Mouse (Mus musculus) effector memory CD4-positive, alpha-beta T cell, adult 5 months (primary cell): ENCODE results near the gene Ptges3l. TPM values are rescaled to one million over a fixed set of nuclear protein-coding genes. Genes with fewer than 3 reads are reported as not detected.

ENCODE experiments used
- polyA plus RNA-seq: library from polyadenylated mRNA; unstranded; fragments of 100-300 nt; shearing (Covaris generic); gene quantifications from one replicate; pipeline ENCODE4 v1.2.1, GENCODE M21; 2017

Ptges3l gene
- polyA plus RNA-seq: 4.1 TPM

GRCm38 (mm10) chr11:101424925-101425813 lies at the start of gene Ptges3l, which contains the start of gene Rundc1:
TSS of gene Ptges3l (minus strand) at chr11:101425333.
TSS of gene Rundc1 (plus strand) at chr11:101425085.

GRCm38 (mm10) chr11:101465869-101466551 lies 40.9 kb upstream of the Ptges3l start, which contains the start of gene Vat1:
TSS of gene Vat1 (minus strand) at chr11:101466230.

GRCm38 (mm10) chr11:101464211-101465100 lies 39.3 kb upstream of the Ptges3l start, which contains the start of gene Rnd2:
TSS of gene Rnd2 (plus strand) at chr11:101464999.

GRCm38 (mm10) chr11:101448274-101448746 lies 23.2 kb upstream of the Ptges3l start, which contains the start of gene Ifi35:
TSS of gene Ifi35 (plus strand) at chr11:101448407.

GRCm38 (mm10) chr11:101442127-101442693 lies 17.1 kb upstream of the Ptges3l start, which contains the start of gene Rpl27:
TSS of gene Rpl27 (plus strand) at chr11:101442298.

GRCm38 (mm10) chr11:101424105-101424851 lies 855 bp downstream of the Ptges3l start, which contains the start of gene Gm27029:
TSS of gene Gm27029 (minus strand) at chr11:101424796.

GRCm38 (mm10) chr11:101417101-101417855 lies 7.9 kb downstream of the Ptges3l start, which contains the start of gene Aarsd1:
TSS of gene Aarsd1 (minus strand) at chr11:101417615.

Other genes with a start within 250 kb of the Ptges3l start
- gene Ccr10, start 249.9 kb downstream of the Ptges3l start, polyA plus RNA-seq: 0.94 TPM
- gene Ezh1, start 198.9 kb downstream of the Ptges3l start, polyA plus RNA-seq: 82.5 TPM
- gene Ramp2, start 179.3 kb downstream of the Ptges3l start, polyA plus RNA-seq: not detected
- 78.1 TPM for gene Vps25, start 171.6 kb downstream of the Ptges3l start, polyA plus RNA-seq
- gene Wnk4, start 164.8 kb downstream of the Ptges3l start, polyA plus RNA-seq: 0.62 TPM
- not detected for gene Cntd1, start 146.3 kb downstream of the Ptges3l start, polyA plus RNA-seq
- gene Coa3, start 146.2 kb downstream of the Ptges3l start, polyA plus RNA-seq: 41.6 TPM
- gene Becn1, start 123.0 kb downstream of the Ptges3l start, polyA plus RNA-seq: 194 TPM
- 157 TPM for gene Psme3, start 109.1 kb downstream of the Ptges3l start, polyA plus RNA-seq
- 3.6 TPM for gene Aoc2, start 100.3 kb downstream of the Ptges3l start, polyA plus RNA-seq
- gene Aoc3, start 94.7 kb downstream of the Ptges3l start, polyA plus RNA-seq: not detected
- gene G6pc, start 57.8 kb downstream of the Ptges3l start, polyA plus RNA-seq: not detected
- 28.2 TPM for gene Aarsd1, start 7.7 kb downstream of the Ptges3l start, polyA plus RNA-seq
- gene Gm27029, start 537 bp downstream of the Ptges3l start, polyA plus RNA-seq: 1.2 TPM
- 29.7 TPM for gene Rundc1, start 248 bp downstream of the Ptges3l start, polyA plus RNA-seq
- gene Rpl27, start 17.0 kb upstream of the Ptges3l start, polyA plus RNA-seq: 282 TPM
- 106 TPM for gene Ifi35, start 23.1 kb upstream of the Ptges3l start, polyA plus RNA-seq
- 0.36 TPM for gene Rnd2, start 39.7 kb upstream of the Ptges3l start, polyA plus RNA-seq
- 0.80 TPM for gene Vat1, start 40.9 kb upstream of the Ptges3l start, polyA plus RNA-seq
- gene Brca1, start 126.6 kb upstream of the Ptges3l start, polyA plus RNA-seq: 2.3 TPM
- 134 TPM for gene Nbr1, start 126.8 kb upstream of the Ptges3l start, polyA plus RNA-seq
- 9.4 TPM for gene Tmem106a, start 156.9 kb upstream of the Ptges3l start, polyA plus RNA-seq
- gene Gm11634, start 173.9 kb upstream of the Ptges3l start, polyA plus RNA-seq: not detected
- 41.2 TPM for gene Rdm1, start 201.9 kb upstream of the Ptges3l start, polyA plus RNA-seq
- 4.8 TPM for gene Arl4d, start 240.2 kb upstream of the Ptges3l start, polyA plus RNA-seq